Mouse (Mus musculus): Measurements from ENCODE around the gene Plekhf1. TPM values are rescaled to one million over a fixed set of nuclear protein-coding genes. Genes with fewer than 3 reads are reported as not detected.

Plekhf1 gene
- polyA plus RNA-seq, 1 experiment from 2014 or later: 1.6 TPM

DNA sequence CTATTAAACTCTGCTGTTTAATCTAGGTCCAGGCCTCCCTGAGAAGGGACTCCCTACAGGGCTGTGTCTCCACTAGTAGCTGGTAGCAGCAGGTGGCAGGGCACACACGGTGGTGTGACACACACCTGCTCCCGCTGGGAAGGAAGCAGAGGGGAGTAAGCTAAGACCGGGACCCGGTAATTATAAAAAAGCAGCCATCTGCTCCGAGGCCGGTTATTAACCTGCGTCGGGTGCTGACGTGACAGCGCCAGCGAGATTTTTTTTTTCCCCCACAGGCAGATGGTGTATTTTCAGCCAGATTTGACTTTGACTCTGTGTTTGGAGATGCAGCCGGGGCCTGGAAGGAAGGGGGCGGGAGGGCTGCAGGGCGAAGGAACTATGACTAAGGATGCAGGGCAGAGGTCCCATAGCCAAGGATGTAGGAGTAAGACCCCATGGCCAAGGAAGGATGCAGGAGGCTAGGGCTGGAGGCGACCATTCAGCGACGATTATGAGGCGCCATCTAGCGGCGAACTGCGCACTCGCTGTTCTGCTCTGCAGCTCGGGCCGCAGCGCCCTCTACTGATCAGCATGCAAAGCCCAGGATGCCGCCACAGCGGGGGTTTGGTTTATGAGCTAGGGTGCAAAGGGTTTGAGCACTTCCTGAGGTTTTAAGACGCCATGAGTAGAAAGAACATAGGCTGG lies 27.1 kb downstream of the Plekhf1 start:
- no peaks in the 10 kb centered on the region for H3K9me3 ChIP-seq (ENCODE audit: control insufficient read depth, low read length)
- no peaks in the 10 kb centered on the region for H3K27me3 ChIP-seq (ENCODE audit: control insufficient read depth, insufficient read depth, low read length)
- H3K9ac ChIP-seq (ENCODE audit: low read depth, low read length): no peak overlapping the region
- DNase-seq (ENCODE audit: low spot score): peak; percentile 94
- peak overlapping the region; percentile 15; the same call in 1 of the 2 replicates for H3K4me3 ChIP-seq (ENCODE audit: low read depth, low read length)
- no peaks in the 10 kb centered on the region for H3K36me3 ChIP-seq (ENCODE audit: control insufficient read depth, insufficient read depth, low read length)
- H3K27ac ChIP-seq (ENCODE audit: low read depth, low read length): no peak overlapping the region
- 4% methylated on average over 28 of the region's 28 CpGs for WGBS
- peak overlapping the region; percentile 37 for H3K4me2 ChIP-seq (replicated peaks; ENCODE audit: low read depth, low read length)
- H3K4me1 ChIP-seq (replicated peaks; ENCODE audit: control insufficient read depth, insufficient read depth, low read length): no peaks in the 10 kb centered on the region; the same call in 1 of the 2 replicates
- ATAC-seq (ENCODE audit: low FRiP score): peak; percentile 92

DNA sequence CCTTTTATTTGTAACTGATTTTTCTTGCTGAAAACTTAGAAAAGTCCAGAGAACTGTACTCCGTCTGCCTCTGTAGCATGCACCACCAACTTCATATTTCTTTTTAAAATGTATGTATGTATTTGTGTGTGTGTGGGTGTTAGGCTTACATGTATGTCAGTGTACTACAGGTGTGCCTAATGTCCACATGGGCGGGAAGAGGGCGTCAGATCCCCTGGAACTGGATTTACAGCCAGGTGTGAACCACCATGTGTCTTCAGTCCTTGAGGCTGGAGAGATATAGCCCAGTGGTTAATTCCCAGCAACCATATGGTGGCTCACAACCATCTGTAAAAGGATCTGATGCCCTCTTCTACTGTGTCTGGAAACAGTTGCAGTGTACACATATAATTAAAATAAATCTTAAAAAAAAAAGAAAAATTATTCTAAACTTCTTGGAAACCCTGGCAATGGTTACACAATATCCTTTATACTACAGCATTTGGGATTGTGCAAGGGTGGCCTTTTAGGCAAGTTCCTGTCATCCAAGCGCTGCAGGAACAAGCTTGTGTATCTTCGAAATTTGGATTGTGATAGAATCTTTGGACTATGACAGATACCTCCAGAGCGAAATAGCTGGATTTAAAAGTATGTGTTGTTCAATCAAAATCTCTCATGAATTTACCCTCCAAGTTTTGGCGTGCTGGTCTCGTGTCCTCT lies 27.8 kb downstream of the Plekhf1 start:
- Histone ChIP-seq H3K4me3 (ENCODE audit: low read depth, low read length) (no peak overlapping the region), H3K9me3 (ENCODE audit: control insufficient read depth, low read length) (no peaks in the 10 kb centered on the region), H3K36me3 (ENCODE audit: control insufficient read depth, insufficient read depth, low read length) (no peaks in the 10 kb centered on the region), H3K4me1 (replicated peaks; ENCODE audit: control insufficient read depth, insufficient read depth, low read length) (no peaks in the 10 kb centered on the region; the same call in 1 of the 2 replicates), H3K9ac (ENCODE audit: low read depth, low read length) (no peak overlapping the region), H3K27ac (ENCODE audit: low read depth, low read length) (no peak overlapping the region), H3K27me3 (ENCODE audit: control insufficient read depth, insufficient read depth, low read length) (no peaks in the 10 kb centered on the region), H3K4me2 (replicated peaks; ENCODE audit: low read depth, low read length) (peak overlapping the region; percentile 37; the same call in 1 of the 2 replicates)
- WGBS: 70% methylated on average over 8 of the region's 8 CpGs
- no peak for ATAC-seq (ENCODE audit: low FRiP score)
- DNase-seq (ENCODE audit: low spot score): no peak

DNA sequence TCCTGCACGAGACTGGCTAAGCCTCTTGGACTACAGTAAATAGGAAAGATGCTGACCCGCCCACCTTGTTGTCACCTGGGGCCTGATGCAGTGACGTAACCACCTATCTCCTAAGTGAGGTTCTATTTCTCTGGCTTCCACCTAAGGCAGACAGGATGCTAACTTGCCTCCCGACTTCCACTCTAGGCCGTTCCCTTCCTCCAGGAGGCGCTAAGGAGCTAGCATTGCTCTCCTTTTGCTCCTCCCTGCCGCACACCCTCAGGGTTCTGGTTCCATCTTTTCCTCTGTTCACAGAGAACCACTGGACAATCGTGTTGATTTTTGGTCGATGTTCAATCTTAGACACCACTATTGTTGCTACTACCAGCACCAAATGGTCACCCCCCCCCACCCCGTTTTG lies 36.2 kb downstream of the Plekhf1 start:
- H3K36me3 ChIP-seq (ENCODE audit: control insufficient read depth, insufficient read depth, low read length): no peaks in the 10 kb centered on the region
- no peaks in the 10 kb centered on the region for H3K9me3 ChIP-seq (ENCODE audit: control insufficient read depth, low read length)
- H3K4me2 ChIP-seq (replicated peaks; ENCODE audit: low read depth, low read length): no peak overlapping the region
- no peaks in the 10 kb centered on the region for H3K27me3 ChIP-seq (ENCODE audit: control insufficient read depth, insufficient read depth, low read length)
- ATAC-seq (ENCODE audit: low FRiP score) (no peak), DNase-seq (ENCODE audit: low spot score) (peak; percentile 50)
- no peak overlapping the region for H3K4me3 ChIP-seq (ENCODE audit: low read depth, low read length)
- 41% methylated on average over 10 of the region's 10 CpGs for WGBS
- H3K27ac ChIP-seq (ENCODE audit: low read depth, low read length): no peak overlapping the region
- no peak overlapping the region for H3K9ac ChIP-seq (ENCODE audit: low read depth, low read length)
- no peaks in the 10 kb centered on the region for H3K4me1 ChIP-seq (replicated peaks; ENCODE audit: control insufficient read depth, insufficient read depth, low read length)

GRCm38 (mm10) chr7:38191146-38191545 lies 36.7 kb downstream of the Plekhf1 start:
- DNase-seq (ENCODE audit: low spot score) (no peak), ATAC-seq (ENCODE audit: low FRiP score) (no peak)
- Histone ChIP-seq H3K4me3 (ENCODE audit: low read depth, low read length) (no peak overlapping the region), H3K36me3 (ENCODE audit: control insufficient read depth, insufficient read depth, low read length) (no peaks in the 10 kb centered on the region), H3K27ac (ENCODE audit: low read depth, low read length) (no peak overlapping the region), H3K9me3 (ENCODE audit: control insufficient read depth, low read length) (no peaks in the 10 kb centered on the region), H3K4me1 (replicated peaks; ENCODE audit: control insufficient read depth, insufficient read depth, low read length) (no peaks in the 10 kb centered on the region), H3K4me2 (replicated peaks; ENCODE audit: low read depth, low read length) (no peak overlapping the region), H3K27me3 (ENCODE audit: control insufficient read depth, insufficient read depth, low read length) (no peaks in the 10 kb centered on the region), H3K9ac (ENCODE audit: low read depth, low read length) (no peak overlapping the region)
- WGBS: 61% methylated on average over 8 of the region's 8 CpGs

DNA sequence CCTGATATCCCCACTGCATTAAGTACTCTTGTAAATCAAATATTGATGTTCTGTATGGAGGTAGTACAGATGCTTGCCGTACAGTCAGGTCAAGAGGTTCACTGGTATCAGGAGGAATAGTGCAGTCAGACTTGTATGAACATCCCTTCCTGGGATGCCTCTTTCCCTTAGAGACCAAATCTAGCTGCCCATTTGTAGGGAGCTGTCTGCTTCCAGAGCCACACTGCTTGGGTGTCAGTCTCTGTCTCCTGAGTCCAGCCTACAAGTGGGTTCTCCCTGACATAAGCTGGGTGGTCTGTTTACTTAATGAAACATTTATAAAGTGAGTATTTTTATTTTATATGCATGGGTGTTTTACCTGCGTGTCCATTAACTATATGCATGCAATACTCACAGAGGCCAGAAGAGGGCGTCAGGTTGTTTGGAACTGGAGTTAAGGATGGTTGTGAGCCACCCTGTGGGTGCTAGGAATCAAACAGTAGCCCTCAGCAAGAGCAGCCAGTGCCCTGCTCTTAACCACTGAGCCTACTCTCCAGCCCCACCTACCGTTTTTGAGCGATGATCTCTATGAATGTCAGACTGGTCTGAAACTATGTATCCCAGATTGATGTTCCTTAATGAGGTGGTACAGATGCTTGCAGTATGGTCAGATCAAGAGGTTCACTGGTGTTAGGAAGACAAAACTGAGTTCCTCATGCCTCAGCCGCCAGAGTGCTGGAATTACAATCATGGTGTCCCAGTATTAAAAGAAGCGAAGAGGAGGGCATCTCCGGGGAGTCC lies 37.6 kb downstream of the Plekhf1 start:
- Histone ChIP-seq H3K27ac (ENCODE audit: low read depth, low read length) (no peak overlapping the region), H3K4me2 (replicated peaks; ENCODE audit: low read depth, low read length) (no peak overlapping the region), H3K27me3 (ENCODE audit: control insufficient read depth, insufficient read depth, low read length) (no peaks in the 10 kb centered on the region), H3K4me1 (replicated peaks; ENCODE audit: control insufficient read depth, insufficient read depth, low read length) (no peaks in the 10 kb centered on the region), H3K4me3 (ENCODE audit: low read depth, low read length) (no peak overlapping the region), H3K9me3 (ENCODE audit: control insufficient read depth, low read length) (no peaks in the 10 kb centered on the region), H3K36me3 (ENCODE audit: control insufficient read depth, insufficient read depth, low read length) (no peaks in the 10 kb centered on the region), H3K9ac (ENCODE audit: low read depth, low read length) (no peak overlapping the region)
- DNase-seq (ENCODE audit: low spot score) (no peak), ATAC-seq (ENCODE audit: low FRiP score) (no peak)
- 94% methylated on average over 8 of the region's 8 CpGs for WGBS

DNA sequence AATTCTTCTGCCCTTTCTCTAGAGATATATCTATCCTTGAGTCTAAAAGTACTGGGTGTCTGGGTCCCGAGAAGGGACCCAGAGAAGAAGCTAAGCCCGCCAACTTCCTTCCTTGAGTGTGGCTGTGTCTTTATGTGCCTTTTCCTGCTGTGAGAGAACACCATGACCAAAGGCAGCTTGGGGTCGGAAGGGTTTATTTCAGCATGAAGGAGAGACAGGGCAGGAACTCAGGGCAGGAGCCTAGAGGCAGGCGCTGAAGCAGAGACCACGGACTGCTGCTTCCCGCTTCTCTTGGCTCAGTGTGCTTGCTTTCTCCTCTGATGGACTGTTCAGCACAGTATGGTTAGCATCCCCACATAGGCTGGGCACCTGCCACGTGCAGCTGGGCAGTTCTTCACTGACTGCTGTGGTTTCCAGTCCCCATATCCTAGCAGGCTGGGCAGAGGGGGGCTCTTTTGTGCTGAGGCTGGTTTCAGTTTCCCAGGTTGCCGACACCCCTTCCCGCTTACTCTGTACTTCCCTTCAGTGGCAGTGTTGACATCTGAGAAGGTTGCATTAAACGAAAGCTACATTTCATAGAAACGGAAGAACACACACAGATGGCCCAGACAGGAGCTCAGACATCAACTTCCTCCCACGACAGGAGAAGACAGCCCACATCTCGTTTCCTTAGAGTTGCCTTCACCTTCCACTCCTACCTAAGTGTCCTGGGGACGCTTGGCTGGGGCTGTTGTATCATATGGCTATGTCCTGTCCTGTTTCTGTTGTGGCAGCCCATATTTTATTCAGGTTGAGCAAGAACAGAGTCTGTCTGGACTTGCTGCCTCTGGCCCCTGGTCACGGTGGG lies 38.5 kb downstream of the Plekhf1 start:
- DNase-seq (ENCODE audit: low spot score) (no peak), ATAC-seq (ENCODE audit: low FRiP score) (no peak)
- H3K27ac ChIP-seq (ENCODE audit: low read depth, low read length): no peak overlapping the region
- 86% methylated on average over 15 of the region's 15 CpGs for WGBS
- no peaks in the 10 kb centered on the region for H3K4me1 ChIP-seq (replicated peaks; ENCODE audit: control insufficient read depth, insufficient read depth, low read length)
- H3K27me3 ChIP-seq (ENCODE audit: control insufficient read depth, insufficient read depth, low read length): no peaks in the 10 kb centered on the region
- no peaks in the 10 kb centered on the region for H3K36me3 ChIP-seq (ENCODE audit: control insufficient read depth, insufficient read depth, low read length)
- no peak overlapping the region for H3K9ac ChIP-seq (ENCODE audit: low read depth, low read length)
- H3K9me3 ChIP-seq (ENCODE audit: control insufficient read depth, low read length): no peaks in the 10 kb centered on the region
- H3K4me2 ChIP-seq (replicated peaks; ENCODE audit: low read depth, low read length): no peak overlapping the region
- no peak overlapping the region for H3K4me3 ChIP-seq (ENCODE audit: low read depth, low read length)

GRCm38 (mm10) chr7:38188281-38189075 lies 39.3 kb downstream of the Plekhf1 start:
- 90% methylated on average over 8 of the region's 8 CpGs for WGBS
- no peak overlapping the region for H3K9ac ChIP-seq (ENCODE audit: low read depth, low read length)
- no peak overlapping the region for H3K27ac ChIP-seq (ENCODE audit: low read depth, low read length)
- H3K27me3 ChIP-seq (ENCODE audit: control insufficient read depth, insufficient read depth, low read length): no peaks in the 10 kb centered on the region
- H3K4me3 ChIP-seq (ENCODE audit: low read depth, low read length): no peak overlapping the region
- no peaks in the 10 kb centered on the region for H3K4me1 ChIP-seq (replicated peaks; ENCODE audit: control insufficient read depth, insufficient read depth, low read length)
- ATAC-seq (ENCODE audit: low FRiP score) (no peak), DNase-seq (ENCODE audit: low spot score) (no peak)
- no peaks in the 10 kb centered on the region for H3K9me3 ChIP-seq (ENCODE audit: control insufficient read depth, low read length)
- H3K36me3 ChIP-seq (ENCODE audit: control insufficient read depth, insufficient read depth, low read length): no peaks in the 10 kb centered on the region
- no peak overlapping the region for H3K4me2 ChIP-seq (replicated peaks; ENCODE audit: low read depth, low read length)
